Mouse (Mus musculus): Measurements from ENCODE around the gene Gclc.

Gclc gene

DNA sequence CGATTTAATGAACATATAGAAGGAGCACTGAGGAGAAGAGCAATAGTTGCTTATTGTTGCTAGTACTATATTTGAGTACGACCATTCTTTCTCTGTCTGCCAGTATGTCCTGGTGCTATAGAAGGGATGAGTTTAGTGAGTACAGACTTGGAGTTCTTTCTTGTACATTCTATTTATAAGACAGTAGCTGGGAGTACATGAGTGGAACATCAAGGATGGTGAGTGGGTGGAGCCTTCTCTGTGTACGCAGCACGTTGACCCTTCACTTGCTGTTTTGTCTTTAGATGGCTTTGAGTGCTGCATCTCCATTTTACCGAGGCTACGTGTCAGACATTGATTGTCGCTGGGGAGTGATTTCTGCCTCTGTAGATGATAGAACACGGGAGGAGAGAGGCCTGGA lies 31.1 kb downstream of the Gclc start:
- DNase-seq (ENCODE audit: low spot score), result no peak

DNA sequence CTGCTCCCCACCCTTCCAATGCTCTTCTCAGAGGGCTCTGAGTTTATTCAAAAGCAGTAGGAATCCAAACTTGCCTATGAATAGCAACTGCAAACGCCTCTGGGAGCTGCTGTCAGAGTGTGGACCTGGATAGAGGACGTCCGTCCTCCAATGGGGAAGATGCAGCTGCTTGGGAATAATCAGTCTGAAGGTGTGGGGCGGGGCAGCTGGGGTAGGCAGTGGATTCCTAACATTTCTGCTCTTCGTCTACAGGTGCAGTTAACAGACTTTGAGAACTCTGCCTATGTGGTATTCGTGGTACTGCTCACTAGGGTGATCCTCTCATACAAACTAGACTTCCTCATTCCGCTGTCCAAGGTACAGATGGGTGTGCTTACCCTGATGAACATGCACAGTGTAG lies 33.6 kb downstream of the Gclc start:
- DNase-seq (ENCODE audit: low spot score), result no peak

DNA sequence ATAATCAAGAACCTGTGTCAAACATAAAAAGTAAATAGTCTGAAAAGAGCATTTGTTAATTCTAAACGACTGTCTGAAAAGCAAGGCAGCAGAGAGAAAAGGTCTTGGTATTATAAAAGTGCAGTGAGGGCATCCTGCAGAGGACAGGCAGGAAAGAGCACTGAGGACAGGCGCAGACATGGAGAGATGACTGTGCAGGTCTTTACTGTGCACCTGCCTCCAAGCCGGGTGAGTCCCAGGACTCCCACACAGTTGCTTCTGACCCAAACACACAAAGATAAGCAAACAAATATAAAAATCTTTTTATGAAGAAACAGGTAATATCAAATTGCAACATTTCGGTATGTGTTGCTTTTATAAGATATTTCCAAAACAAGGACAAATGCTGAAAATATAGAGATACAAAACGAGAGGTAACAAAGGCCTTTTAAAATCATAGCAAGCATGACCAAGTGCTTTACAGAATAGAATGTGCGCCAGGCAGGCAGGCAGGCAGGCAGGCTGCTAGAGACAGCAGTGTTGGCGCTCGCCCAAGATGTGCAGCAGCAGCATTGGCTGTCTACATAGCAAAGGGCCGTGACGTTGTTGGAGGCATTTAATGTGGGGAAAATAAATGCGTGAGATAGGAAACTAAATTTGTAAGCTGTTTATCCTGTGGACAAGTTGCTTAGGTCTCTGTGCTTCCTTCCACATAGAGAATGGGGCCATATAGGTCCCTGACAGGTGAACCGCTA lies 35.4 kb downstream of the Gclc start:
- no peak for DNase-seq (ENCODE audit: low spot score)

DNA sequence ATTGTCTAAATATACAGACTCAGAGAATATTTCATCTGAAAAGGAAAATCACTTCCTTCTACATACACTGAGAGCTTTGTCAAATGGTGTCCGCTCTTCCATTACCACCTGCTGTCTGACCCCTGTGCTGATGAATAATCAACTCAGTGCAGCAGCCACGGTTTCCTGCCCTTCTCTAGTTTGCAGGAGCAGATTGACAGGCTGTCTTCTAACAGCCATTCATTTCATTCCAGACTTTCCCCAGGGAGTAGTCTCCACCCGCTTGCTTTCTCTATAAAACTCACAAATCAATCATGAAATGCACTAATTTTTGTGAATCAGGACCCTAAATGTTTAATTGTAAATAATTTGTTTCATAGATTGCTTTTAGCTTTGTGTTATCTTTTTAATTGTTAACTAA lies 39.5 kb downstream of the Gclc start:
- DNase-seq (ENCODE audit: low spot score), result no peak

DNA sequence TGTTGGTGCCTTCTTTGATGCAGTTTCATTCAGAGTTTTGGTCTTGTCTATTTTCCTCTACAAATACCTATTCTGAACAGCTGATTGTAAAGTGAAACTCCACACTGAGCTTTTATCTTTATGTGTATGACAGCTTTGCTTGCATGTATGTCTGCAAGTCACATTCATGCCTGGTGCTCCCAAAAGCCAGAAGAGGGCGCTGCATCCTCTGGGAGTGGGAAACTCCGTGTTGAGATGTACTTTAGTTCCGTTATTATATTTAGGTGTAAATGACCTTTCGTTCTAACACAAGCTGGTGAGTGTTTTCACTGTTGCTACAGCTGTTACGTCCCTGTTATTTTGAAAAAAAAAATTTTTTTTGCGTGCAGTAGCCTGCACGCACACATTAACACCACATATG lies 48.1 kb downstream of the Gclc start:
- DNase-seq (ENCODE audit: low spot score), result no peak

DNA sequence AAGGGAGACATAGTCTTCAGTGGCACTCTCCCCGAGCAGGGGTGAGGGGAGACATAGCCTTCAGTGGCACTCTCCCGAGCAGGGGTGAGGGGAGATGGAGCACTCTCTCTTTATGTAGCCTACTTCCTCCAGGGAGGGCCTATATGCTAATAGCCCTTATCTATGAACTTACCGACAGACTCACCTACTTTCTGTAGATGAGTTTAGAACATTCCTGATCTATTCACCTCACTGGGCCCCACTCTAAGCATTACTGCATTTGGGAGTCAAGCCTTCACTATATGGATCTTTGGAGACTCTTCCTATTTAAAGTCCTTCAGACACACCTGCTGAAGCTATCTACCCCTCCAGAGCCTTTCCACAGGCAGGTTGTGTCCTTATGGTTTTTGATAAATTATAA lies 52.1 kb downstream of the Gclc start:
- DNase-seq (ENCODE audit: low spot score), result no peak

DNA sequence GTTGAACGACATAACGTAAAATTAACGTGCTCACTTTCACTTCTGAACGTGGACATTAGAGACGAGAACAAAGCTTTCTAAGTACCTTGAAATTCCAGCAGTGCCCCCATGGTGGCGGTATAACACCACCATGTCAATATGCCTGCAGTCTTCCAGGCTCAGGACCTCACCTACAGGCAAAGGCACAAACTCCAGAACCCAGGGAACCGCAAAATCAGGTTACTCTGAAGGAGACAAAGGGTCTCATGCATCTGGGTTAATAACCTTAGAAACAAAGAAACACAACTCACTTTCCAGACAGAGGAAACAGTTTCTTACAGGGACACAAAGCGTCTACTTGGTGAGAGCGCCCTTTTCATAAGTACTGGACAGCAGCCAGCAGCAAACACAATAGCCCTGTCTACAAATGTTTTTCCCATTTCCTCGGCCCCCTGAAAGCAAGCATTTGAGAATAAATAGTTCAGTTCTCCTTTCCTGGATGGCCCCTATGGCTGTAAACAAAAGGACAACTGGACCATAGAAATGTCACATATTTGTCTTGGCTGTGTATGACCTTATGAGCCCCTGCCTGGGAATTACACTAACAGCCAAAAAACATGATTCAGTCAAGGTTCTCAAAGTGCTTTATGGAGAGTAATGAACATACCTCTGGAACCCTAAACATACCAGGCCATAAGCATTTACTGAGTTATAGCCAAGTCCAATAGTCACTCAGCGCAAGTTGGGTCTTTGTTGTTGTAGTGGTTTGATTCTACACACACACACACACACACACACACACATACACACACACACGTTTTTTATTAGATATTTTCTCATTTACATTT lies 52.7 kb downstream of the Gclc start:
- DNase-seq (ENCODE audit: low spot score), result peak; percentile 36

DNA sequence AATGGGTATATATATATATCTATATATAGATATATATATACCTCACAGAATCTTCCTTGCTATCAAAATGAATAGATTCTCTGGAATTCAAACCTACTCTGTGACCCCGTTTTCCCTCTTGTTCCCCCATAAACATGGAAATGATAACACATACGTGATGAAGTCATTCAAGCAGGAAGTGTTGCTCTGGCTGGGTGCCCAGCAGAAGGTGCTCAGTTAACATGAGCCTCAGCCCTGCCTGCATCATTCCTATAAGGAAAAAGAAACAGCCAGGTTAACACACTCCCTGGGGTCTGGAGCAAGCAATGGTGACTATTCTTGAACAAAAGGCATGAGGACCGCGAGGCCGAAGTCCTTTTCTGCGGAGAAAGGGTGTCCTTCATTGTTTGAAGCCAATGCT lies 54.1 kb downstream of the Gclc start:
- DNase-seq (ENCODE audit: low spot score), result no peak

DNA sequence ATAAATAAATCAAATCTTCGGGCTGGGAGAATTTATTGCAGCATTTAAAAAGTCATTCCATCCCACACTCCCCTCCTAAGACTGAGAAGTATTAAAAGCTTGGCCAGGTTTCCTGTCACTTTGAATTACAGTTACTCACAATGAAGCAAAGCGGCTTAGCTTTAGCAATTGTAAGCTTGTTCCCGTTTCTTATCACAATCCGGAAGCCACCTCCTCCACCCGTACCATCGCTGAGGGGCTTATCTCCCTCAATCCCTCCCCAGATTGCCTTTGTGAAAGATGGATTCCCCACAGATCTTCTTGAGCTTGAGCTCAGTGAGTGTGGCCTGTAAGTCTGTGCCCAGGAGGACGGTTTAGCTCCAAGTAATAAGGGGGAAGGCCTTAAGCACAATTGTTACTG lies 64.5 kb downstream of the Gclc start:
- no peak for DNase-seq (ENCODE audit: low spot score)

DNA sequence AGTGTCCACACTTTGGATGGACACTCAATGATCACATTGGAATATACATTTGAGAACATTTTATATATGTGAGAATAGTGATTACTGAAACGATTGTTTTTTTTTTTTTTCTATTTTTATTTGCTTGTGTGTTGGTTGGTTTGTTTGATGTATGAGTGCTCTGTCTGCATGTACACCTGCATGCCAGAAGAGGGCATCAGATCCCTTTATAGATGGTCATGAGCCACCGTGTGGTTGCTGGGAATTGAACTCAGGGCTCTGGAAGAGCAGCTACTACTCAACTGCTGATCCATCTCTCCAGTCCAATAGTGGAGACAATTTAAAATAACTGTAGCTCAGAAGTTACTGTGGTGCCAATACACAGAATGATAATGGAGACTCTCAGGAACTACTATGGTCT lies 65.0 kb downstream of the Gclc start:
- no peak for DNase-seq (ENCODE audit: low spot score)

DNA sequence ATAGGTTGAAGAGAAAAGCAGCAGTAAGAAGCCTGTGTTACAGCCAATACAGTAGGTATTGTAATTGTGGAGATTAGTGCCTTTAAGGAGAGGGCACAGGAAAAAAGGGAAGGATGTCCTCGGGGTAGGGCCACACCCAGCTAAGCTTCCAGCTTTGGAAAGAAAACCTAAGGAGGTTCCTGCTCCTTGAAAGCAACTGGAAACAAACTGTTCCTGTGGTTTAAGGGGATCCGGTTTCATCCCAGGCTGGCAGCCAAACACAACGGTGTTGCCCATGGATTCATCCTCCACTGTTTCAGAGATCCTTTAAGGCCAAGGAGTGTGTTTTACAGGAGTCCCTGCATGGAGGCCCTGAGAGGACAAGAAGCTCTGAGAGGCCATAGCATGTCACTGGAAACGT lies 66.5 kb downstream of the Gclc start:
- DNase-seq (ENCODE audit: low spot score), result no peak

DNA sequence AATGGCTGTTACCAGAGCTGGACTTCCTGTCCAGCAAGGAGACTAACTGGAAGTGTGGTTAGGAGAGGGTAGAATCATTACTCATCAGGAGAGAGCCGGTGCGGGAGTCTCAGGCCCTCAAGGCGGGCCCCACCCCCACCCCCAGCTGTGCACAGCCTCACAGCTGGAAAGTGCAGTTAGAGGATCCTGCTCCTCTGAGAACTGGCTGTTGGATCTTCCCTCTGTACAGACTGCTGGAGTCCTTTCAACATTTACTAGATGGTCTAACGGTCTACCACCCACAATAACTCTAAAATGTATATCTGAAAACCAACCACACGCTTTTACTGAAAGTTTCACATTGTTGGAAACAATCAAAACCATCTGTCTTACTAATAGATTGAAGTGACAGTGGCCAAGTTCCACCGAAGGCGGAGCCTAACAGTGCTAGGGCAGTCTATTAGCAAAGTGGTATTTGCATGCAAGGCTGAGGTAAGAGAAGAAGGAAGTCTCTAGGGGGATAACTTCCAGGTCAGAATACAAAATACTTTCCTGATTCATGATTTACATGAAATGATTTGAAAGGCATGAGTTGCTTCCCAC lies 71.1 kb downstream of the Gclc start:
- no peak for DNase-seq (ENCODE audit: low spot score)

DNA sequence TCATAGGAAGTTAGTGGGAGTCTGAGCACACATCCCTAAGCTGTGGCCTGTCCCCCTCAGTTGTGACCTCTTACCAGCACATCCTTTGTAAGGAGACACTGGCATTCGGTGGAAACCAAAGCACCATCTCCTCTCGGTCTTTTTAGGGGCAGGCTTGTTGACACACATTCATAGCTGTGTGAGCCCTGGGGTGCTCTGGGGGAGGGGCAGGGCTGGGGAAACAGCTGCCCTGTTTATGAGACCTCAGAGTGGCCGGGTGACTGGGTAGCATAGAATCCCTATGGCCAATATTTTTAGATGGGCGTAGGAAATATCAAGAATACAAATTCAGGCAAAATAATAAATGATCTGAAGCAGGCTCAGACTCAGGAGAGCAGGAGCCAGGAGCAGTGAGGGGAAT lies 71.9 kb downstream of the Gclc start:
- no peak for DNase-seq (ENCODE audit: low spot score)

DNA sequence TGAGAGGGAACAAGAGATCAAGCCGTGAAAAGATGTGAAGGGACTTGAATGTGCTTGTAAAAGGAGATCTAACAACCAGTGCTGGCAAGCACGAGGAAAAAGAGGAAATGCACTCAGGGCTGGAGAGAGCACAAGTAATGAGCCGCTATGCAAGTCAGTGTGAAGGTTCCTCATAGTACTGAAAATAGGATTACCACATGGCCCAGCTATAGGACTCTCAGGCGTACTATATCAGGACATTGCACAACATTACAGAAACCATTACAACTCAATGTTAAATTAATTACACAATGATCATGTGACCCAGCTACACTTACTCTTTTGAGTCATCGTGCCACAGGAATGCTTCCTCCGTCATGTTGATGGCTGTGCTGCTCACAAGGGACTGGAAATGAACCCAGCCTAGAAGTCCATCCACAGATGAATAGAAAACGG lies 74.2 kb downstream of the Gclc start:
- no peak for DNase-seq (ENCODE audit: low spot score)

DNA sequence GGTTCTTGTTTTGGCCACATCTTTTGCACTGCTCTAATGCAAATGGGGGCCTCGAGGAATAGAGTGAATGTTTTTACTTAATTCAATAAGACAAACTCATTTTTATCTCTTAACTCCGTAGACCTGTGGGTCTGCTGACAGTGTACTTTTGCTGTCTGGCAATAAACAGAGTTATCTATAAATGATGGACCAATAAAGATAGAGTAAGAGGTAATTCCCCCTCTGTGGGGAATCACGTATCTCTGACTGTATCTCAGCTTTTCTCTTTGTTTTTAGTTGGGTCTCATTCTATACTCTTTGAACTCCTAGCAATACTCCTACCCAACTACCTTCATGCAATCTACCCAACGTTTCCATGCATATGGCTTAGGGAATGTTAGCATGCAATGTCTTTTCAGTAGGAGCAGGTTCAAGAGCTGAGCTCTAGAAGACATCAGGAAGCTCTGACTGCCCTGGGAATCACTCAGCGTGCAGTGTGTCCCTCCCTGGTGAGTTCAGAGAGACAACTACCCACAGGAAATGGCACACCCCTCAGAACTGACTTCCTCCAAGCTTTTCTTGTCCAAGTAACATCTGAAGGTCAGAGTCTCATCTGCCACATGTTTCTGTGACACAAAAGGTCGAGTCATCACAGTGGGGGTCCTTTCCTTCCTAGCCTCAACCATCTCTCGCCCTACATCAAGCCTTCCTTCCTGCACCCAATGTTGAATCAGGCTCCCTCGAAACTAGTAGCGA lies 80.1 kb downstream of the Gclc start:
- no peak for DNase-seq (ENCODE audit: low spot score)

DNA sequence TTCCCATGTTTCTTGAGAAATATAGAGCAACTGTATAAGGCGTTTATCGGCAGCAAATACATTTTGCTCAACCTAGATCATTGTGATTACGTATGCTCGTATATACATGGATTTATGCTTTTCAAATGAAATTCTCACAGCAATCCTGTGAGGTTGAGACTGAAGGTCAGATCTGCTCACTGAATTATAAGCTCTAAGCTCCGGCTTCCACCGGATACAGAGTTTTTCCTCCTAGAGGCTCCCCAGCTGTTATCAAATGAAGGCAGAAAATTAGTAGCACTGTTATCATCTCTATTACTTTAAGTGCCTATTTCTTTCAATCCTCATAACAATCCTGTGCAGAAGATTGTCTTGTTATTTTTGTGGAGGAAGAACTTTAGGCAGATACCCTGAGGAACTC lies 80.8 kb downstream of the Gclc start:
- no peak for DNase-seq (ENCODE audit: low spot score)

DNA sequence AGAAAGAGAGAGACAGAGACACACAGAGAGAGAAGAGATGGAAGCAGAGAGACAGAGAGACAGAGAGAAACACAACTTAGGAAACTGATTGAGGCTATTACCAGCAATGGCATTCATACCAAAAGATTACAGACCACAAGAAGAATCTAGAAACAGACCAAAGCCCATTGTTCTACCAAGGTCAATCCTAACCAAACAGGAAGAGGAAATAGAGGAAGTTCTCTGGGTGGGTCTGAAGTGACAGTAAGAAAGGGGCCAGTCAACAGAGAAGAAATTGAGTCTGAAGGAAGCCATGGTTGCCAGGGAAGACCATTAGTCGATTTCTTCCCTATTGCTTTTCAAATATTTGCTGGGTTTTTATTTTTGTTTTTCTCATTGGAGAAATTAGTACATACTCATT lies 81.4 kb downstream of the Gclc start:
- DNase-seq (ENCODE audit: low spot score), result no peak

DNA sequence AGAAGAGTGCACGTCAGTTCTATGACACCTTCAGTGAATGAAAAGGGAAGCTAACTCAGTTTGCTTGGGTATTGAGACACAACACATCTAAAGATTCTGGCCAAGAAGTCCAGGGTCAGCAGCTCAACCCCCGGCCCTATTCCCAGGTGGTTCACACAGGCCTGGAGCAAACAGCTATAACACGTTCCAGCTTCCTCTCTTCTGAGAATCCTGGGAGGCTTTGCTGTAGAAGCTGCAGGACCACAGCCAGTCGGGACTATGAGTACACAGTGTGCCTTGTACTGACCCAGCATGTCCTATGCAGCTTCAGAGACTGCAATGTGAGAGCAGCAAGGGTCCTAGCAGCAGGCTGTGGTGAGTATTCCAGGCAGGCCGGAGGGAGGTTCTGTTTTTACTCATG lies 84.3 kb downstream of the Gclc start:
- DNase-seq (ENCODE audit: low spot score), result no peak
